Mouse (Mus musculus) inflammation-experienced regulatory T-cells, adult 16 weeks (primary cell): ENCODE results near the gene Snap91. TPM values are rescaled to one million over a fixed set of nuclear protein-coding genes. Genes with fewer than 3 reads are reported as not detected.

Source experiments
- polyA plus RNA-seq: library from polyadenylated mRNA; unstranded; fragments of 100-300 nt; shearing (Covaris generic); gene quantifications from one replicate; pipeline ENCODE4 v1.2.1, GENCODE M21; 2017

Snap91 gene
- polyA plus RNA-seq, result not detected

GRCm38 (mm10) chr9:86880113-86880972 lies at the start of gene Snap91:
Gene Snap91 (minus strand): TSS chr9:86880654.

GRCm38 (mm10) chr9:86742959-86743911 lies 137.2 kb downstream of the Snap91 start, which contains the start of gene Prss35:
Gene Prss35 (plus strand): TSS chr9:86743649.

Other genes starting within 250 kb of the Snap91 start
- gene Me1, start 184.7 kb downstream of the Snap91 start, polyA plus RNA-seq, result not detected
- gene Prss35, start 137.0 kb downstream of the Snap91 start, polyA plus RNA-seq, result not detected
- gene Ripply2, start 134.9 kb upstream of the Snap91 start, polyA plus RNA-seq, result not detected
- 60.3 TPM for gene Cyb5r4, start 141.4 kb upstream of the Snap91 start, polyA plus RNA-seq